Mouse (Mus musculus) ES-E14 (cell line): Measurements from ENCODE around the gene Sumf1.

Experiments
- CHD2 ChIP-seq: IDR thresholded peaks from 2 replicates; pipeline ENCODE4 v1.6.1; 2014; ENCODE audit warnings: mild to moderate bottlenecking, low read depth, low read length, inconsistent platforms
- HCFC1 ChIP-seq: IDR thresholded peaks from 2 replicates; pipeline ENCODE4 v1.6.1; 2012; ENCODE audit warnings: low read length, inconsistent platforms, borderline replicate concordance; ENCODE audit not compliant: insufficient read depth
- MAFK ChIP-seq: IDR thresholded peaks from 2 replicates; pipeline ENCODE4 v1.6.1; 2014; ENCODE audit warnings: mild to moderate bottlenecking, low read depth, low read length, inconsistent platforms; ENCODE audit not compliant: insufficient read depth
- ZC3H11A ChIP-seq: IDR thresholded peaks from 2 replicates; pipeline ENCODE4 v1.6.1; 2012; ENCODE audit warnings: low read depth, mild to moderate bottlenecking, inconsistent platforms, low read length, borderline replicate concordance
- ZNF384 ChIP-seq: IDR thresholded peaks from 2 replicates; pipeline ENCODE4 v1.6.1; 2012; ENCODE audit warnings: low read depth, low read length, inconsistent platforms

GRCm38 (mm10) chr6:108154243-108154642, 31.1 kb downstream of the Sumf1 start:
- TF ChIP-seq HCFC1 (no peak), ZC3H11A (no peak), CHD2 (no peak), MAFK (no peak), ZNF384 (no peak)
